7 mouse cellular contexts compared by ENCODE assay signal in the genomic region with DNA sequence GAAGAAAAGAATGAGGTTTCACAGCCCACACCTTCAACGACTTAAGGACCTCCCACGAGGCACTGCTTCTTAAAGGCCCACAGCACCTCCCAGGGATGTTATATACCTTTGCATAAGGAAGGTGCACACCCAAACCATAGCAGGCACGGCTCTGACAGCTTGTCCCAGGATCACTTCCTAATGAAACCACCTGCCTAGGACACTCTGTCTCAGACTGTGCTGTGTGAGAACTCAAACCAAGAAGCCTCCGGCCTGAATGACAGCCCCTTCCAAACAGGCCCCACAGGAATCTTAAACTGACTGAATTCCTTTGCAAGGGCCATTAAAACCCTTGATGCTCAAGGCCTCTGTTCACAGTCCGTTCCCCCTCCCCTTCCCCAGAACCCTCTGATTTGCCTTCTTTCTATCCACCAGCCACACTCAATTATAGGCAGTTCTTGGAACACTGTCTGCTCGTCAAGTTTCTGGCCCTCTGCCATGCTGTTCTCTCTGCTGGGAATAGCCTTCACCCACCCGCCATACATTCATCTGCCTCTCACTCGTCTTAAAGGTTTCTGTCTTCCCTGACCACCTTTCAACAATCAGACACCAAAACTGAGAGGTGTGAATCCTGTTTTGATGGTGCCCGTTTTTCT. TPM values are rescaled to one million over a fixed set of nuclear protein-coding genes. Genes with fewer than 3 reads are reported as not detected.
DNase-seq lines count a peak whose midpoint lies in the region; ATAC-seq and TF ChIP-seq lines count a peak whose summit lies in the region.

No protein-coding gene starts in this region.

- no peak for TF ChIP-seq CTCF in forebrain, postnatal 0 days (IDR thresholded peaks at IDR 0.05; ENCODE audit: low read depth)

- ATAC-seq in kidney, embryonic 15.5 days (replicated peaks; ENCODE audit: low FRiP score), result 0 out of 2 replicates have a peak, but pooled peaks have one; percentile 50
- ATAC-seq in forebrain, postnatal 0 days, result peak; percentile 76
- peak; percentile 54; the same call in 1 of the 2 replicates for ATAC-seq in midbrain, embryonic 16.5 days
- ATAC-seq in cerebellum, adult (ENCODE audit: insufficient number of reproducible peaks, low FRiP score, low TSS enrichment), result no peak

- peaks cover 21% of the 10 kb centered on the region for H3K4me1 ChIP-seq in kidney, embryonic 15.5 days
- peaks cover 4% of the 10 kb centered on the region; the same call in 1 of the 2 replicates for H3K4me1 ChIP-seq in forebrain, postnatal 0 days (ENCODE audit: insufficient read depth)
- H3K4me1 ChIP-seq in midbrain, embryonic 16.5 days (ENCODE audit: control insufficient read depth, insufficient read depth, low read length), result no peaks in the 10 kb centered on the region

- no peak overlapping the region for H3K4me3 ChIP-seq in kidney, embryonic 15.5 days (replicated peaks)
- no peak overlapping the region for H3K4me3 ChIP-seq in forebrain, postnatal 0 days (ENCODE audit: low read depth, low read length)
- no peak overlapping the region for H3K4me3 ChIP-seq in midbrain, embryonic 16.5 days (ENCODE audit: low read depth, low read length)

- no peak overlapping the region for H3K9ac ChIP-seq in kidney, embryonic 15.5 days
- H3K9ac ChIP-seq in forebrain, postnatal 0 days, result no peak overlapping the region
- H3K9ac ChIP-seq in midbrain, embryonic 16.5 days (ENCODE audit: low read depth, low read length), result no peak overlapping the region

- H3K9me3 ChIP-seq in kidney, embryonic 15.5 days (replicated peaks), result no peaks in the 10 kb centered on the region
- H3K9me3 ChIP-seq in forebrain, postnatal 0 days (ENCODE audit: low read length), result no peaks in the 10 kb centered on the region
- no peaks in the 10 kb centered on the region for H3K9me3 ChIP-seq in midbrain, embryonic 16.5 days (replicated peaks; ENCODE audit: control insufficient read depth, low read length, poor library complexity, severe bottlenecking)

- no peaks in the 10 kb centered on the region for H3K27me3 ChIP-seq in kidney, embryonic 15.5 days
- no peaks in the 10 kb centered on the region for H3K27me3 ChIP-seq in forebrain, postnatal 0 days (ENCODE audit: insufficient read depth, low read length)
- H3K27me3 ChIP-seq in midbrain, embryonic 16.5 days (ENCODE audit: control insufficient read depth, insufficient read depth, low read depth, low read length), result no peaks in the 10 kb centered on the region

- H3K36me3 ChIP-seq in kidney, embryonic 15.5 days, result no peaks in the 10 kb centered on the region
- no peaks in the 10 kb centered on the region for H3K36me3 ChIP-seq in forebrain, postnatal 0 days (ENCODE audit: insufficient read depth)
- H3K36me3 ChIP-seq in midbrain, embryonic 16.5 days (ENCODE audit: control insufficient read depth, insufficient read depth, low read length), result no peaks in the 10 kb centered on the region

- peak overlapping the region; percentile 70 for H3K27ac ChIP-seq in kidney, embryonic 15.5 days
- H3K27ac ChIP-seq in forebrain, postnatal 0 days (ENCODE audit: low read depth, low read length), result no peak overlapping the region
- no peak overlapping the region for H3K27ac ChIP-seq in midbrain, embryonic 16.5 days (ENCODE audit: low read length)

- DNase-seq in kidney, adult 11 months, result no peak
- DNase-seq in adrenal gland, postnatal 25 days, result peak; percentile 49
- peak; percentile 67 for DNase-seq in forebrain, postnatal 0 days
- no peak for DNase-seq in thymus, postnatal 25 days

- 37% methylated on average over 9 of the region's 9 CpGs for WGBS in kidney, embryonic 15.5 days
- 13% methylated on average over 9 of the region's 9 CpGs for WGBS in forebrain, postnatal 0 days
- 40% methylated on average over 9 of the region's 9 CpGs for WGBS in midbrain, embryonic 16.5 days

- H3K4me2 ChIP-seq in kidney, embryonic 15.5 days, result no peak overlapping the region
- no peak overlapping the region for H3K4me2 ChIP-seq in forebrain, postnatal 0 days (ENCODE audit: low read depth)
- H3K4me2 ChIP-seq in midbrain, embryonic 16.5 days (ENCODE audit: low read length), result no peak overlapping the region

RNA-seq across cellular contexts. Expression of a gene that starts 50.6 kb away (rescaled TPM):
- polyA plus RNA-seq in kidney, embryonic 15.5 days (2015; fragmentation: Nextera tagmentation; extraction: Ambion mirVana), result 19.6 and 22.6 TPM in 2 replicates
- 26.3 and 31.5 TPM in 2 replicates for total RNA-seq in adrenal gland, postnatal 25 days (2021)
- total RNA-seq in forebrain, postnatal 0 days (2014; rRNA removed), result 23.2 and 27.1 TPM in 2 replicates
- 30.3 and 34.2 TPM in 2 replicates for polyA plus RNA-seq in forebrain, postnatal 0 days (2015; fragmentation: Nextera tagmentation; extraction: Ambion mirVana)
- polyA plus RNA-seq in midbrain, embryonic 16.5 days (2015; fragmentation: Nextera tagmentation; extraction: Ambion mirVana), result 26.3 and 28.9 TPM in 2 replicates

Comparison
In these comparisons a context has a peak if more than half of its experiments do, and no peak if none do; other contexts are left out.
1. DNase-seq: peak in adrenal gland, postnatal 25 days (single experiment) and forebrain, postnatal 0 days (single experiment); none in kidney, adult 11 months (single experiment) and thymus, postnatal 25 days (single experiment).